Mouse (Mus musculus) left cerebral cortex, postnatal 25 days (tissue): ENCODE measurements around the gene Plxdc1. TPM values are rescaled to one million over a fixed set of nuclear protein-coding genes. Genes with fewer than 3 reads are reported as not detected.

Experiments used
- DNase-seq, 2 experiments: peaks; one replicate each; pipeline ENCODE4 v3.0.0; 2022; ENCODE audit warnings: low spot score in 2 of 2, mixed read lengths in 1 of 2
- intact Hi-C: fragments of 180-260 bp; cut with DNase I; formaldehyde crosslinking; loops from one replicate; pipeline ENCODE4 v1.15.1; 2025
- total RNA-seq, 2 experiments: library from RNA; stranded (reverse); gene quantifications; 2 replicates each; pipeline ENCODE4 v1.2.3; 2021

The Plxdc1 gene
- 10 to 100 TPM; 22.0 to 22.4 TPM for total RNA-seq

GRCm38 (mm10) chr11:97985727-97986677 is at the start of gene Plxdc1:
Gene Plxdc1, minus strand, starts transcription at chr11:97986444.
- intact Hi-C loops = no loop called here
- DNase-seq = no peak

DNA sequence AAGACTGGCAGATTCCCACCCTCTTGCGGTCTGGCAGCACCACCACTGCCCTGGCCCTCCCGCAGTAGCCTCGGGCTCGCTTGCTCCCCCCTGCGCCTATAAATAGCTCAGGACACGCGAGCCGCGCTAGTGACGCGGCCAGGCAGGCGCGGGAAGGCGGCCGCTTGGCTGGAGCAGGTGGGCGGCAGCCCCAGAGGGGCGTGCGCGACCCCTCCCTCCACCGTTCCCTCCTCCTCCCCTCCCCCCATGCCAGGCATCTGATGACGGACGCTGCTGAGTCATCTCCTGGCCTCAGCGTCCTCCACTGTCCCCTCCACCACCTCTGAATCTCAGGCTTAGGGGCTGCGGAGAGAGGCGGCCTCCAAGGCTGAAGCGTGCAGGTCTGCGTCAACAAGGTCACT is 49.7 kb upstream of the Plxdc1 start:
- intact Hi-C loops = no loop called here
- DNase-seq = peak; percentile 60 to 72

DNA sequence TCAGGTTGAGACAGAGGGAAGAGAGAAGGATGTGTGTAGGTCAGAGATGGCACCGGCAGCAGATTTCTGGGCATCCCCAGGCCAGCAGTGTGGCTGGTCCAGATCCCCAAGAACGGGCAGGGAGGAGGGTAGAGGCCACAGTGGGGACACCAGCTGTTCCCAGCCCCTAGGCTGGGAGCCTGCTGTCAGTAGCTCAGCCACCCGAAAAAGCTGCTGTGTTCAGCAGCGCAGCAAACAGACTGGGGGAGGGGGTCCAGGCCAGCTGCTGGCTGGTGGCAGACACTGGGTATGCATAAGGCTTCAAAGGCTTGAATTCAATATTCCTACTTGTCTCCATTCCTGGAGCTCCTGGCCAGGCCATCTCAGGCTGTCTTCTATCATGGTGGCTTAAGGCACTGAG is 48.6 kb upstream of the Plxdc1 start:
- DNase-seq = peak in 1 of 2 experiments; percentile 62
- intact Hi-C loops = no loop called here

GRCm38 (mm10) chr11:98034061-98034460 is 47.8 kb upstream of the Plxdc1 start:
- intact Hi-C loops = no loop called here
- peak in 1 of 2 experiments; percentile 51 for DNase-seq

DNA sequence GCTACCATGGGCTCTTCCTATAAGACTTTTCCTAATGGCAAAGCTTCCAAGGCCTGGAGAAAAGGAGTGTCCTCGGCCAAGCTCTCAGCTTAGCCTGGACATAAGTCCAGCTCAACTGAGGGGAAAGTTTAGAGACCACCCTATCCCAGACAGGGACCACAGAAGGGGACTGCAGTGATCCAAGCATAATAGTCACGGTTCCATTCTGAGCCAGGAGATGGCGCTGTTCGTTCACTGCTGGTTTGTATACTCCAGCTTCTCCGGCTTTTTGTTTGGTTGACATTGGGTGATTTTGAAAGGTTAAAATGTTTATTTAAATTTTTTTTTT is 45.2 kb upstream of the Plxdc1 start:
- DNase-seq = peak; percentile 80 to 82
- intact Hi-C loops = loop anchor here (1.0 kb wide), 1 partner anchor 44 kb away; no protein-coding TSS in a partner anchor

GRCm38 (mm10) chr11:98030701-98031442 is 44.6 kb upstream of the Plxdc1 start:
- intact Hi-C loops = loop anchor here (1.0 kb wide), 1 partner anchor 44 kb away; no protein-coding TSS in a partner anchor
- no peak for DNase-seq

DNA sequence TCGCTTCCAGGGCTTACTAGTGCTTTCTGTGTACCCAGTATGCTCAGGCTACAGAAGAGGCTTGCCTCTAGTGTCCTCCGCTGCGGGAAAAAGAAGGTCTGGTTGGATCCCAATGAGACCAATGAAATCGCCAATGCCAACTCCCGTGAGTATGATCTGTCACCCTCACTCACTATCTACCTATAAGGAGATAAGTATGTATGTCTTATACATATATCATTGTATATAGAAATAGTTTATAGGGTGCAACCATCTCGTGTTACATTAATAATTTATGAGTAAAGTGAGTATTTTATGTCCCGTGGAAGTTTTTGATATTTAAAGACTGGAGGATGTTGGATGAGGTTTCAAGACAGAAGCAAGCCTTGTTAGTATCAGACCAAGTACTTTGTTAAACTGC is 41.5 kb upstream of the Plxdc1 start:
- intact Hi-C loops = loop anchor here (5.0 kb wide), 1 partner anchor 120 kb away; no protein-coding TSS in a partner anchor
- no peak for DNase-seq

DNA sequence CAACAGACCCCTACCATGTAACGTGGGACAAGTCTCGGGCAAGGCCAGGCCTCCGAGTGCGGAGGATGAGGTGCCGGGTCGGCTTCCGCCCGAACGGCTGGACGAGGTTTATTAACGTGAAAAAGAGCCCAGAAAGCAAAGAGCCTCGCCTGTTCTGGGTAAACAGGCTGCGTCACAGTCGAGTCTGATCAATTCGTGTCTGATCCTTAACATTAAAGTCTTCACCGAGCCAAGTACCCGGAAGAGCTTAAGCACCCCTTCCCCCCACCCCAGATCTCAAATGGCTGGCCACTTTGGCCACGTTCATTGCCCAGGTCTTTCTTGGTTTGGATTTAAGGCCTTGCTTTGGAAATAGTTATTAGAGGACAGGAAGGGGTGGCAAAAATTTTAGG is 41.0 kb upstream of the Plxdc1 start:
- intact Hi-C loops = loop anchor here (5.0 kb wide), 1 partner anchor 120 kb away; no protein-coding TSS in a partner anchor
- DNase-seq = no peak

- intact Hi-C loops = loop anchor here (5.0 kb wide), 1 partner anchor 121 kb away; no protein-coding TSS in a partner anchor
Observed at GRCm38 (mm10) chr11:98026570-98027296, 40.5 kb upstream of the Plxdc1 start, which contains the start of gene Rpl19. Gene Rpl19, plus strand, starts transcription at chr11:98026710.

DNA sequence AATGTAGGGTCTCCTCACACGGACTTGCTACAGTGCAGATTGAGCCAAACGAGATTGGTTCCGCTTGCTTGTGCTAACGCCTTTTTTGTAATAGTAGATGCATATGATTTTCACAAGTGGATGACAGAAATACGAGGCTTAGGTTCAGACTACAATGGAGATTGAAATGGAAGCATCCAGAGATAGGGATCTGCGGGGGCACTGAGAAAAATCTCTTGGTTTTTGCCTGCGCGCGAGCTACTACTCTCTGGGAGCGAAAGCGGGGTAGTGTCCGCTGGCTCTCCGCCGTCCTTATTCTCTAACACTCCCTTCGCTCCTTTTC is 40.0 kb upstream of the Plxdc1 start:
- intact Hi-C loops = loop anchor here (5.0 kb wide), 1 partner anchor 121 kb away; no protein-coding TSS in a partner anchor
- no peak for DNase-seq

More at GRCm38 (mm10) chr11:98026570-98027296, 40.5 kb upstream of the Plxdc1 start, which contains the start of gene Rpl19:
- peak; percentile 93 to 95 for DNase-seq

DNA sequence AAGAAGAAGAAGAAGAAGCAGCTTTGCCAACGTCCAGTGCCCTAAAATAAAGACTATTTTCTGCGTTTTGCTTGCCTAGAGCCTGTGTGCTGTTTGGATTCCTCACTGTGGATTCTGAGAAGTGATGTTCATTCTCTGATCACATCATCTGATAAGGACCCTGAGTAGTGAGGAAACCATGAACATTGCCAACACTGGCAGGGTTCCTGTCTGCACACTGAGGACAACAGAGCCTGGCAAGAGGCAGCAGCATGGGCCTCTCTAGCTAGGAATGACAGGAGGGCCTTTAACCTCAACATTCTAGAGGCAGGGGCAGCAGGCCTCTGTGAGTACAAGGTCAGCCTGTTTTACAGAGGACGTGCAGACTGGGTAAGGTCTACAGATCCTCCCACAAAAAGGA is 38.3 kb upstream of the Plxdc1 start:
- DNase-seq = no peak
- intact Hi-C loops = loop anchor here (5.0 kb wide), 1 partner anchor 178 kb away; the partner anchor contains the start of gene Cdk12

- peak; percentile 70 to 71 for DNase-seq
- intact Hi-C loops = loop anchor here (5.0 kb wide), 1 partner anchor 180 kb away; the partner anchor contains the start of gene Cdk12
Observed at GRCm38 (mm10) chr11:98022555-98023371, 36.5 kb upstream of the Plxdc1 start, which contains the start of gene Cacnb1. Gene Cacnb1, minus strand, starts transcription at chr11:98023034.

- DNase-seq = no peak
- intact Hi-C loops = loop anchor here (5.0 kb wide), 1 partner anchor 180 kb away; the partner anchor contains the start of gene Cdk12
Observed at GRCm38 (mm10) chr11:98022253-98022554, 36.0 kb upstream of the Plxdc1 start.

- intact Hi-C loops = loop anchor here (5.0 kb wide), 1 partner anchor 181 kb away; the partner anchor contains the start of gene Cdk12
Observed at GRCm38 (mm10) chr11:98021565-98022252, 35.5 kb upstream of the Plxdc1 start.

GRCm38 (mm10) chr11:98021118-98021517 is 34.9 kb upstream of the Plxdc1 start:
- intact Hi-C loops = loop anchor here (5.0 kb wide), 1 partner anchor 181 kb away; the partner anchor contains the start of gene Cdk12
- DNase-seq = no peak

More at GRCm38 (mm10) chr11:98021565-98022252, 35.5 kb upstream of the Plxdc1 start:
- peak in 1 of 2 experiments; percentile 62 for DNase-seq

DNA sequence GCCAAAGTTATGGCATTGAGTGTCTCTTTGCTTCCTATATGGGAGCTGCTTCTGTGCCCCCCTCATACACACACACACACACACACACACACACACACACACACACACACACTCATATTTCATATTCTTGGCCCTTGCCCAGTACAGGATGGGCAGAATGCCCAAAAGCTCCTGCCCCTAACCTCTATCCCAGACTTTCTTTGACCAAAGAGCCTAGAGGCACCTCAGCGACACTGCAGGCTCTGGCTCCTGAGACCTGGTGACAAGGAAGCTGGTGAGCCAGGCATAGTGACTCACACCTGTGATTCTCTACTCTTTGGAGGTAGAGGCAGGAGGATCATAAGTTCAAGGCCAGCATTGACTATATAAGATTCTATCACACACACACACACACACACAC is 34.5 kb upstream of the Plxdc1 start:
- intact Hi-C loops = loop anchor here (5.0 kb wide), 1 partner anchor 182 kb away; the partner anchor contains the start of gene Cdk12
- DNase-seq = no peak

GRCm38 (mm10) chr11:98019883-98020610 is 33.8 kb upstream of the Plxdc1 start:
- intact Hi-C loops = loop anchor here (5.0 kb wide), 1 partner anchor 182 kb away; the partner anchor contains the start of gene Cdk12
- peak in 1 of 2 experiments; percentile 58 for DNase-seq
